Mouse (Mus musculus) forebrain, embryonic 13.5 days (tissue): ENCODE results near the gene Krt76. TPM values are rescaled to one million over a fixed set of nuclear protein-coding genes. Genes with fewer than 3 reads are reported as not detected.

Source experiments
- ATAC-seq: fragments of 200-750 bp; cut with Nextera tagmentation; 2 replicates; pipeline ENCODE4 v1.8.0; 2017
- H3K27ac ChIP-seq: fragments of 300-500 bp; sonication (generic); 2 replicates; pipeline ENCODE4 v1.5.1; 2015; ENCODE audit warnings: inconsistent platforms, mild to moderate bottlenecking, moderate library complexity
- H3K27me3 ChIP-seq: fragments of 300-500 bp; sonication (generic); 2 replicates; pipeline ENCODE4 v1.6.1; 2015; ENCODE audit warnings: mild to moderate bottlenecking, inconsistent platforms
- H3K36me3 ChIP-seq: fragments of 300-500 bp; sonication (generic); 2 replicates; pipeline ENCODE4 v1.6.1; 2015; ENCODE audit warnings: mild to moderate bottlenecking, inconsistent platforms; ENCODE audit not compliant: poor library complexity, severe bottlenecking
- H3K4me1 ChIP-seq: fragments of 300-500 bp; sonication (generic); 2 replicates; pipeline ENCODE4 v1.6.1; 2015; ENCODE audit warnings: inconsistent platforms
- H3K4me2 ChIP-seq: fragments of 300-500 bp; sonication (generic); 2 replicates; pipeline ENCODE4 v1.6.1; 2015; ENCODE audit warnings: inconsistent platforms, mild to moderate bottlenecking, moderate library complexity
- H3K4me3 ChIP-seq: fragments of 300-500 bp; sonication (generic); 2 replicates; pipeline ENCODE4 v1.5.1; 2015; ENCODE audit warnings: mild to moderate bottlenecking, inconsistent platforms
- H3K9ac ChIP-seq: fragments of 300-500 bp; sonication (generic); 2 replicates; pipeline ENCODE4 v1.6.1; 2015; ENCODE audit warnings: mild to moderate bottlenecking, inconsistent platforms
- H3K9me3 ChIP-seq: fragments of 300-500 bp; sonication (generic); replicated peaks from 2 replicates; pipeline ENCODE4 v1.6.1; 2016; ENCODE audit warnings: inconsistent platforms
- WGBS: fragments of 180-500 bp; shearing (Covaris S2); methylation state at CpG from one replicate; pipeline ENCODE4 v1.1.7; 2015; 5-methylcytosine and 5-hydroxymethylcytosine counted together
- polyA plus RNA-seq: library from polyadenylated mRNA; unstranded; fragments of >200 nt; fragmentation: Nextera tagmentation; extraction: Ambion mirVana; gene quantifications from 2 replicates; pipeline ENCODE4 v1.2.1, GENCODE M21; 2015

The Krt76 gene
- not detected in 2 replicates for polyA plus RNA-seq

DNA sequence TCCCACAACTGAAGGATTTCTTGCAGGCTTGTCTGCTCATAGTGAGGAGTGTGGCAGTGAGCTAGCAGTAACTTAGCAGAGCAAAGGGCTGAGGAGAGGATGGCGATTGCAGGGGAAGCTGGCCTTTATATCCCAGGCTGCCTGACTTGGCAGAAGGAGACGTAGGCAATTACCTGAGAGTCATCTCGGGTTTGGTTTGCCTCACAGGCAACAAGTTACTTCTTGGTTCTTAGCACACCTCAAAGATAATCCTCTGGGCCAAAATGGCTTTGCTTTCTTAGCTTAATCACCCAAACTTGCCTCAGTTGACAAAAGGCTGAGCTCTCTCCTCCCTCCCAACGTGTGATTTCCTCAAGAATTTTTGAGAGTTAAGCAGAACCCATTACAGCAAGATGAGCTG, at the start of gene Krt76:
Gene Krt76, minus strand, starts transcription at position 101 of the 400 bp plus-strand sequence.
- H3K4me2 ChIP-seq = no peak within 1 kb of the TSS
- H3K4me3 ChIP-seq = no peak within 1 kb of the TSS
- no peak within 1 kb of the TSS for H3K9ac ChIP-seq
- no peak for ATAC-seq
- no peak within 1 kb of the TSS for H3K27ac ChIP-seq
- no peaks in the 10 kb centered on the region; the same call in 1 of the 2 replicates for H3K27me3 ChIP-seq
- peaks cover 4% of the 10 kb centered on the region; the same call in 1 of the 2 replicates for H3K4me1 ChIP-seq
- 55% methylated on average over 4 of the region's 4 CpGs for WGBS
- H3K9me3 ChIP-seq = no peaks in the 10 kb centered on the region
- no peaks in the 10 kb centered on the region for H3K36me3 ChIP-seq

DNA sequence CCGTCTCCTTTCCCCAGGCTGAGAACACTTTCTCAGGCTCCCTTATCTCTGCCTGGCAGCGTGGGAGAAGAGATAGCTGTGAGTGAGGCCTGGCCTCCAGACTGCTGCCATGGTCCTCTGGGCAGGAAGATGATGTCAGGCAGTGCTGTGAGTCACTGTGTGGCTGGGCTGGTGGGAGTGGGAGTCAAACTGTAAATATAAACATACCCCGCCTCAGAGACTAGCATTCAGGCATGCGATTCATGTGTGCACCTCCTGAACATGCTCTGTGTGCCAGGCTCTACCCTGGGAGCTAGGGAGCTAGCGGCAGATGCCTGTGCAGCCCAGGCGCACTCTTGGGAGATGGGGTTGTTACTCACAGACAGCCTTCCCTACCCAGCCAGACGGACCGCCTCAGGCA, 49.2 kb upstream of the Krt76 start:
- Histone ChIP-seq H3K4me2 (no peak overlapping the region), H3K27ac (no peak overlapping the region), H3K4me1 (no peaks in the 10 kb centered on the region), H3K9ac (no peak overlapping the region), H3K9me3 (no peaks in the 10 kb centered on the region), H3K36me3 (no peaks in the 10 kb centered on the region), H3K27me3 (no peaks in the 10 kb centered on the region), H3K4me3 (no peak overlapping the region)
- no peak for ATAC-seq
- WGBS = 74% methylated on average over 8 of the region's 8 CpGs

DNA sequence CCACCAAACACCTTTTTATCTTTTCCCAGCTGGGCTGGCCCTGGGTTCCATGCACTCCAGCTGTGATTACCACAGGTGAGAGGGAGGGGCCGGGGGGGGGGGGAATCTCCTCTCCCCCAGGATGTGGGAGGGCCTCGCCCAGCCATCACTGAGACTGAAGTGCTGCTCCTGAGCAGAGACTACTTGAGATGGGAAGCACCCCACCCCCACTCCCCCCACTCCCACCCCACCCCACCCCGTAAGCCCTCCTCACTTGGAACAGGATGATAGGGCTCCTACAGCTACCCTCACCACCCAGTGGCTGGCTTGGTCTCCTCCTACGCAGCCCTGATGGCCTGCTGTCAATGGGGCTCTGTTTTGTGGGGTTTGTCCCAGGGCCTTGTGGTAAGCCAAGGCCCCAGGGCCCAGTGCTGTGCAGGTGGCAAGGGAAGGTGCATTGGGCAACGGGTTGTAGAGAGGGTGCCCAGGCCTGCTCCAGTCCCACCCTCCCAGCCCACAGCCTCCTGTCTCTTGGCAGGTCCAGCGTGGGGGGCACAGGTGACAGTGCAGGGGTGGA, 47.6 kb upstream of the Krt76 start, which contains the start of gene Krt79:
Gene Krt79, minus strand, starts transcription at position 51 of the 556 bp plus-strand sequence.
- no peaks in the 10 kb centered on the region for H3K4me1 ChIP-seq
- H3K9ac ChIP-seq = no peak within 1 kb of the TSS
- H3K27ac ChIP-seq = no peak within 1 kb of the TSS
- H3K4me3 ChIP-seq = no peak within 1 kb of the TSS
- no peak within 1 kb of the TSS for H3K4me2 ChIP-seq
- H3K9me3 ChIP-seq = no peaks in the 10 kb centered on the region
- H3K36me3 ChIP-seq = no peaks in the 10 kb centered on the region
- H3K27me3 ChIP-seq = no peaks in the 10 kb centered on the region
- 72% methylated on average over 6 of the region's 6 CpGs for WGBS
- no peak for ATAC-seq

DNA sequence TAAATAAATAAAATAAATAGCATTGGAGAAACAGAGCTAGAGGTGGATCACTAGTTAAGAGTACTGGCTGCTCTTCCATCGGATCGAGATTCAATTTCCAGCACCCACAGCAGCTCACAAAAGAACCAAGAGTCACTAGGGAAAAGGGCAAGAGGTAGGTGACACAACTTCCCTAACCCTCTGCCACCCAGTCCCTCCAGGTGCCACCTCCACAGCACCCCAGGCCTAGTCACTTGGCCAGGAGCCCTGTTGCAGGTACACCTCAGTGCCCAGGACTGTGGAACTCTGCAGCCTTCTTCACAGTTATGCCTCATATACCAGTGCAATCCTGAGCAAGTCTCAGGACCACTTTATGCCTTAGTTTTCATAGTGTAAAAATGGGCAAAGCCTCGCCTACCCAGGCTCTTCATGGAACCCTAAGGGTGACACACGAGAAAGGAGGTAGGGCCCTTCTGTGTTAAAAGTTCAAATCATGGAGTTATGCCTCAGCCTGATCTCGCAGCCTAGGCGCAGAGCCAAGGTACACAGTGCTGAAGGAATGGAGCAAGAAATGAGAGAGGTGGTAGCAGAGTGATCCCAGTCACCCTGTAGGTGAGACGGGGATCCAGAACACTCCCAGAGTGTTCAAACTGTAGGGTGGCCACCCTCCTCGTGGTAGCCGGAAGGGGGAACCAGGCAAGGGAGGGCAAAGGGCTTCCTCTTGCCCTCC, 46.0 kb upstream of the Krt76 start:
- no peaks in the 10 kb centered on the region for H3K27me3 ChIP-seq
- no peaks in the 10 kb centered on the region for H3K9me3 ChIP-seq
- H3K36me3 ChIP-seq = no peaks in the 10 kb centered on the region
- WGBS = 84% methylated on average over 9 of the region's 9 CpGs
- H3K27ac ChIP-seq = no peak overlapping the region
- no peak overlapping the region for H3K9ac ChIP-seq
- H3K4me2 ChIP-seq = no peak overlapping the region
- no peak overlapping the region for H3K4me3 ChIP-seq
- no peak for ATAC-seq
- no peaks in the 10 kb centered on the region for H3K4me1 ChIP-seq

DNA sequence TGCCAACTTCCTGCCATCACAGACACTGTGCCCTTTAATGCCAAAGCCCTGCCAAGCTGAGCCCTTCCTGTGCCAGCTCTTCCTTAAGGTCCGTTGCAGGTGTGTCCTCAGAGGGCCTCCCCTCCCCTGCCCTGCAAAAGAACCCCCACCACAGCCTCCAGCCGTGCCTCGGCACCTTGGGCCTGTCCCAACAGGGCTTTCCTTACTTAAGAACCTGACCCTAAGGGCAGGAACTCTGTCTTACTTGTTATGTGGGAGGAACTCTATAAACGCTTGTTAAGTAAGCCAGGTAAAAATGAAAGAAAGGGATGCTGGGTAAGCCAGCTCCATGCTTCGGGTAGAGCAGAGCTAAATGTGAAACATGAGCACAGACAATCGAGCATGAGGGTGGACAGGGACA, 40.3 kb upstream of the Krt76 start:
- no peak overlapping the region for H3K4me2 ChIP-seq
- no peak overlapping the region for H3K4me3 ChIP-seq
- 76% methylated on average over 6 of the region's 6 CpGs for whole genome bisulfite sequencing
- H3K4me1 ChIP-seq = peaks cover 13% of the 10 kb centered on the region; the same call in 1 of the 2 replicates
- H3K27ac ChIP-seq = no peak overlapping the region
- H3K27me3 ChIP-seq = peaks cover 14% of the 10 kb centered on the region
- no peak overlapping the region for H3K9ac ChIP-seq
- ATAC-seq = no peak
- no peaks in the 10 kb centered on the region for H3K9me3 ChIP-seq
- H3K36me3 ChIP-seq = no peaks in the 10 kb centered on the region

DNA sequence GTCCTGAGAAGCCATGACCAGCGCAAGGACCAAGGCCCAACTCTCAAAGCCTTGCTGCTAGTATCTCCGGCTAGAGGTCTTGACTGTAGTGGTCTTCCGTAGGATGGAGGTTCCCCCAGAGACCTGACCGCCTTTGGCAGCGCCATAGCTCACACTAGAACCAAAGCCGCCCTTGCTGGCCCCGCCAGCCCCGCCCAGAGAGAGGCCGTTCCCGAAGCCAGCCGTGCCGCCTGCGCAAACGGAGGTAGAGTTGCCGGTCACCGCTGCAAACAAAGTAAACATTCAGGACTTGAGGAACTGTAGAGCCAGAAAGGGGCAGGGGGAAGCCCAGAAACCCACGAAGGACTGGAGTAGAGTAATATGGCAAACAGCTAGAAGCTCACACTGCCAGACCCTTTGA, 36.9 kb upstream of the Krt76 start:
- Histone ChIP-seq H3K4me3 (peak overlapping the region; percentile 12; the same call in 1 of the 2 replicates), H3K4me1 (peaks cover 13% of the 10 kb centered on the region; the same call in 1 of the 2 replicates), H3K4me2 (peak overlapping the region; percentile 47), H3K27me3 (peaks cover 14% of the 10 kb centered on the region), H3K27ac (no peak overlapping the region), H3K9ac (no peak overlapping the region), H3K9me3 (no peaks in the 10 kb centered on the region), H3K36me3 (no peaks in the 10 kb centered on the region)
- ATAC-seq = no peak
- WGBS = 3% methylated on average over 17 of the region's 17 CpGs

DNA sequence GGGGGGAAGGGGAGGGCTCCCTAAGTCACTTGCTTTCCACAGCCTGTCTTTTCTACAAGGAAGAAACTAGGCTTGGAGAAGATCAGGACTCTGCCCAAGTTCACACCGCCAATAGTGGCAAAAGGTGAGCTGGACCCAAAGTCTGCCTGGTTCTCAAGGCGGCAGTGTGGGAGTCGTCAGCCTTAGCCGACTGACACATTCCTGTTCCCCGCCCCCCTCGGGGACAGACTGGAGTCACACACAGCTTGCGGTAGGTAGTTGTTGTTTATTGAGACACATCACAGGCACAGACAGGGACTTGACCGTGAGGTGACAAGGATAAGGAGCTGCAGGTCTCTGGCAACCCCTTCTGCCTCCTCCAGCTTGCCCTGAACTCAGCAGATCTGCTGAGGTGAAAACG, 36.4 kb upstream of the Krt76 start:
- peak overlapping the region; percentile 47; the same call in 1 of the 2 replicates for H3K4me2 ChIP-seq
- peaks cover 13% of the 10 kb centered on the region; the same call in 1 of the 2 replicates for H3K4me1 ChIP-seq
- ATAC-seq = no peak
- H3K9ac ChIP-seq = no peak overlapping the region
- peaks cover 14% of the 10 kb centered on the region for H3K27me3 ChIP-seq
- 26% methylated on average over 9 of the region's 9 CpGs for WGBS
- H3K9me3 ChIP-seq = no peaks in the 10 kb centered on the region
- H3K27ac ChIP-seq = no peak overlapping the region
- H3K4me3 ChIP-seq = 0 out of 2 replicates have a peak overlapping the region, but pooled peaks have one; percentile 12
- no peaks in the 10 kb centered on the region for H3K36me3 ChIP-seq

DNA sequence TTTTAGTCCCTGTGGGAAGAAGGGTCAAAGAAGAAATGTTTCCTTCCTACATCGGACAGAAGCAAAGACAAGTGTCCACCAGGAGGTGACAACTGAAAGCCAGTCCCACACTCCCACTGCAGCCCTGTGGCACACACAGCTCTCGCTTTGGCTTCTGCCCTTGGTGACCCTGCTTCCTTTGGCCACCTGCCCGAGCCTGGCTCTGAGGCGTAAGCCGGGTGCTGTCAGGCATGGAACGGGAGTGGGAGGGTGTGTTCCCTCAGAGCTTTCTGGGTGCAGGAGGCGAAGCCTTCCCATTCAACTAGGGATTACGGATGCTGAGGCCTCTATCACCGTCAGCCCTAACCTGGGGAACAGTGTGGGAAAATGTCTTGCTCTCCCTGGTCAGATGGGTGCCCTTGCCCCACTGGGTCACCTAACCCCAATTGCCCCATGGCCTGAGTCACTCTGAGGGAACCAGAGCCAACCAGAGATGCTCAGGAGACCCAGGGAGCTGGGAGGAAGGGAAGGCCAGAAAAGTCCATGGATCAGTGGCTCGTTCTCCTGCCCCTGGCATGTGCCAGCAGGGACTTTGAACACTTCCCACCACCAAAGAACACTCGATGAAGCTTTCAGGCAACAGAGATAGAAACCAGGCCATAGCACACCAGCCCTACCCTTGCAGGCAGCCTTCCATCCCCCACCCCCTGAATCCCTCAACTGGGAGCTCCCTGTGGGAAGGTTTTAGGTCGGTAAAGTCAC, 34.8 kb upstream of the Krt76 start:
- no peaks in the 10 kb centered on the region for H3K36me3 ChIP-seq
- no peaks in the 10 kb centered on the region for H3K9me3 ChIP-seq
- no peak overlapping the region for H3K4me2 ChIP-seq
- H3K27me3 ChIP-seq = peaks cover 14% of the 10 kb centered on the region
- H3K27ac ChIP-seq = no peak overlapping the region
- no peak for ATAC-seq
- H3K9ac ChIP-seq = no peak overlapping the region
- WGBS = 73% methylated on average over 12 of the region's 12 CpGs
- peaks cover 13% of the 10 kb centered on the region; the same call in 1 of the 2 replicates for H3K4me1 ChIP-seq
- H3K4me3 ChIP-seq = no peak overlapping the region

DNA sequence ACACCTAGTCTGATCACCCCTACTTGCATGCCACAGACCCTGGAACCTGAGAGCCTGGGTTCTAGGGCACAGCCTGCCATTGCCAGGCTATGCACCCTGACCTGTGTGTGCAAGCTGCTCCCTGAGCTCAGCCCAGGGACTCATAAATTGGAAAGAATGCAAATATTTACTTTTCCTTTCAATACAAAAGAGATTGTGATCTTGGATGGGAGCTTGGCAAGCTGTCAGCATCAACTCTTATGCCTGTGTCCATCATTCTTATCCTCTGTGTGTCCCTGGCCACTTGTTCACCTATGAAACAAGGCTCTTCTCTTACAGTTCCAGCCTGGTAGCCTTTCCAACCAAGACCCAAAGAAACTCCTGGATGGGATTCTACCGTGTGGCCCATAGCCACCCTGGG, 32.3 kb upstream of the Krt76 start:
- H3K9me3 ChIP-seq = no peaks in the 10 kb centered on the region
- 93% methylated on average over 1 of the region's 1 CpGs for WGBS
- no peak for ATAC-seq

DNA sequence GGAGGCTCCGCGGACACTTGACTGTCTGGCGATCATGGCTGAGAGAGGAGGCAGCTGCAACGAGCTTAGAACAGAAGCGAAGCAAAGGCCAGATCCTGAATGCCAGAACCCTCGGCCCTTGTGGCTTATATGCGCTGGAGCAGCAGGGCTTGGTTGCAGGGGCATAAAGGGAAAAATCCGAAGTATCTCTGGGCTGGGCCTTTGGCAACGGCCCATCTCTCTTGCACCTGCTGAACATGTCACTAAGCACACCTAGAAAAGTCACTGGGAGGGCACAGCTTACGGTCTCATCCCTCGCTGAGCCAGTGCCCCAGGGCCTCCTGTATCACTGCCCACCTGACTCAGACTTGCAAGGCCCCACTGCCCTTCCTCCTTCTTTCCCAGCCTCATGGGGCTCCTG, 31.9 kb upstream of the Krt76 start, which contains the start of gene Krt4:
Gene Krt4, minus strand, starts transcription at position 101 of the 400 bp plus-strand sequence.
- Histone ChIP-seq H3K9ac (no peak within 1 kb of the TSS), H3K36me3 (no peaks in the 10 kb centered on the region), H3K27ac (no peak within 1 kb of the TSS), H3K27me3 (peaks cover 7% of the 10 kb centered on the region), H3K4me1 (peaks cover 7% of the 10 kb centered on the region; the same call in 1 of the 2 replicates), H3K9me3 (no peaks in the 10 kb centered on the region), H3K4me2 (no peak within 1 kb of the TSS), H3K4me3 (no peak within 1 kb of the TSS)
- 82% methylated on average over 11 of the region's 11 CpGs for WGBS
- ATAC-seq = no peak

More for the DNA sequence above, 32.3 kb upstream of the Krt76 start:
- Histone ChIP-seq H3K27ac (no peak overlapping the region), H3K4me1 (peaks cover 11% of the 10 kb centered on the region; the same call in 1 of the 2 replicates), H3K4me2 (no peak overlapping the region), H3K4me3 (no peak overlapping the region), H3K36me3 (no peaks in the 10 kb centered on the region), H3K27me3 (peaks cover 11% of the 10 kb centered on the region), H3K9ac (no peak overlapping the region)

DNA sequence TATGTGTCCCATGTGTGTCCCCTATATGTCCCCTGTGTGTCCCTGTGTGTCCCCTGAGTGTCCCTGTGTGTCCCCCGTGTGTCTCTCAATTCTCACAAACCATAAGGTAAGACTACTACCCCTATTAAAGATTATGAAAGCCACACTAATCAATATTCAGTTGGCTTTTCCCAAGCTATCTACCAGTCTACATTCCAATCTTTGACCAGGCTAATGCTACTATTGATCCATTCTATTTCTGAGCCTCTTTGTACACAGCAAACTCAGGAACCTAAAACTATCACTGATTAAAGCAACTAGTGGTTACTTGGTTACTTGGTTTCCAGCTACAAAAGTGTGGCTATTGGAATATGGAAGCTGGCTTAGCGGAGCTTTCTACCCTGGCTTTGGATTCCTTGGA, 29.6 kb upstream of the Krt76 start:
- H3K4me1 ChIP-seq = no peaks in the 10 kb centered on the region
- no peaks in the 10 kb centered on the region for H3K9me3 ChIP-seq
- ATAC-seq = no peak
- H3K4me2 ChIP-seq = no peak overlapping the region
- H3K27me3 ChIP-seq = no peaks in the 10 kb centered on the region
- H3K4me3 ChIP-seq = no peak overlapping the region
- no peak overlapping the region for H3K9ac ChIP-seq
- 91% methylated on average over 2 of the region's 2 CpGs for WGBS
- H3K36me3 ChIP-seq = no peaks in the 10 kb centered on the region
- no peak overlapping the region for H3K27ac ChIP-seq

DNA sequence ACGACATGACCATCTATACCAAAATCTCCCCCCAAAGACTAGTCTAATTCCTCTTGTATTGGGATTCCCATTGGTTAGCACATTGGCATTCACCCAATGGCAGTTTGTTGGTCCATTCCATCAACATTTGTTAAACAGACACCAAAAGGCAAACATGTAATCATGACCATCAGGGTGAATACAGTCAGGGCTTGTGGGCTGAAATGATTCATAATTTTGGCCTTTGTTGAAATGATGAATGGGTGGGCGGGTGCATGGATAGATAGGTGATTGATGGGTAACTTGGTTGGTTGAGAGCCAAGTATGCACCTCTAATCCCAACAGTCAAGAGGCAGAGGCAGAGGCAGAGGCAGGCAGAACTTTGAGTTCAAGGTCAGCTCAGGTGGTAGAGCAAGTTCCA, 23.4 kb upstream of the Krt76 start:
- no peaks in the 10 kb centered on the region for H3K9me3 ChIP-seq
- WGBS = 77% methylated on average over 2 of the region's 2 CpGs
- H3K4me1 ChIP-seq = no peaks in the 10 kb centered on the region
- no peak overlapping the region for H3K4me3 ChIP-seq
- ATAC-seq = no peak
- no peaks in the 10 kb centered on the region for H3K36me3 ChIP-seq
- H3K27ac ChIP-seq = no peak overlapping the region
- no peaks in the 10 kb centered on the region for H3K27me3 ChIP-seq
- no peak overlapping the region for H3K9ac ChIP-seq
- no peak overlapping the region for H3K4me2 ChIP-seq
